In genomic region chr15:97765090-97765794, GRCm38 (mm10) we compare ENCODE assay signal across 8 mouse cellular contexts. TPM values are rescaled to one million over a fixed set of nuclear protein-coding genes. Genes with fewer than 3 reads are reported as not detected.
A peak's percentile ranks its signal among the peaks of the same experiment; 100 is the strongest.
DNase-seq lines count a peak whose midpoint lies in the region; ATAC-seq and TF ChIP-seq lines count a peak whose summit lies in the region.
"Had no signal": no experiment of that assay in that cellular context is flagged by ENCODE, and none has a peak within 500 bp of the region (broad histone marks: within the 10 kb centered on the region; RNA-seq: fewer than 3 reads in every experiment).

No protein-coding gene starts in this region.

- H3K27me3 ChIP-seq in embryonic facial prominence, embryonic 14.5 days (replicated peaks; ENCODE audit: control insufficient read depth, insufficient read depth, low read length) = peaks cover 16% of the 10 kb centered on the region
- peaks cover 32% of the 10 kb centered on the region for H3K27me3 ChIP-seq in intestine, postnatal 0 days (replicated peaks; ENCODE audit: control insufficient read depth, insufficient read depth, low read length)

- H3K9me3 ChIP-seq in embryonic facial prominence, embryonic 14.5 days (ENCODE audit: control insufficient read depth, low read length) = no peaks in the 10 kb centered on the region
- no peaks in the 10 kb centered on the region for H3K9me3 ChIP-seq in intestine, postnatal 0 days (ENCODE audit: control insufficient read depth)

- ATAC-seq in embryonic facial prominence, embryonic 14.5 days (ENCODE audit: low read depth) = no peak
- ATAC-seq in intestine, postnatal 0 days = no peak
- ATAC-seq in megakaryocyte progenitor cell, adult 5-6 weeks (replicated peaks; ENCODE audit: poor library complexity) = no peak

- H3K4me2 ChIP-seq in embryonic facial prominence, embryonic 14.5 days (ENCODE audit: low read depth, low read length) = peak overlapping the region; percentile 82
- peak overlapping the region; percentile 18; the same call in 1 of the 2 replicates for H3K4me2 ChIP-seq in intestine, postnatal 0 days (replicated peaks; ENCODE audit: low read depth)

- peak overlapping the region; percentile 100 for H3K27ac ChIP-seq in brown adipose tissue, adult 24 weeks (replicated peaks; ENCODE audit: low read depth, low read length)
- H3K27ac ChIP-seq in embryonic facial prominence, embryonic 14.5 days (replicated peaks; ENCODE audit: low read depth, low read length) = no peak overlapping the region
- H3K27ac ChIP-seq in intestine, postnatal 0 days (ENCODE audit: low read depth, low read length) = no peak overlapping the region

- H3K9ac ChIP-seq in embryonic facial prominence, embryonic 14.5 days (ENCODE audit: low read depth, low read length) = no peak overlapping the region
- H3K9ac ChIP-seq in intestine, postnatal 0 days (ENCODE audit: low read depth, low read length) = no peak overlapping the region

- 40% methylated on average over 13 of the region's 13 CpGs for WGBS in embryonic facial prominence, embryonic 14.5 days
- 52% methylated on average over 13 of the region's 13 CpGs for WGBS in intestine, postnatal 0 days

- H3K4me1 ChIP-seq in brown adipose tissue, adult 24 weeks (ENCODE audit: control insufficient read depth, insufficient read depth, insufficient read length, low read length) = peaks cover 2% of the 10 kb centered on the region; the same call in 1 of the 2 replicates
- peaks cover 23% of the 10 kb centered on the region for H3K4me1 ChIP-seq in embryonic facial prominence, embryonic 14.5 days (ENCODE audit: control insufficient read depth, insufficient read depth, low read length)
- no peaks in the 10 kb centered on the region; the same call in 1 of the 2 replicates for H3K4me1 ChIP-seq in intestine, postnatal 0 days (replicated peaks; ENCODE audit: control insufficient read depth, insufficient read depth, low read length)

- DNase-seq in embryonic facial prominence, embryonic 14.5 days (ENCODE audit: low spot score) = no peak
- peak; percentile 68 for DNase-seq in lung, postnatal 25 days (ENCODE audit: low spot score)
- DNase-seq in adrenal gland, postnatal 36 days = no peak
- no peak for DNase-seq in layer of hippocampus, postnatal 14 days (ENCODE audit: low spot score in 2 of 2)
- DNase-seq: adrenal gland, postnatal 10 days had no signal

- peak overlapping the region; percentile 93 for H3K4me3 ChIP-seq in brown adipose tissue, adult 24 weeks (ENCODE audit: insufficient read depth, low read depth, low read length)
- H3K4me3 ChIP-seq in embryonic facial prominence, embryonic 14.5 days (ENCODE audit: low read depth, low read length) = peak overlapping the region; percentile 1; the same call in 1 of the 2 replicates
- peak overlapping the region; percentile 12; the same call in 1 of the 2 replicates for H3K4me3 ChIP-seq in intestine, postnatal 0 days (ENCODE audit: low read depth, low read length)

- H3K36me3 ChIP-seq in embryonic facial prominence, embryonic 14.5 days (ENCODE audit: control insufficient read depth, insufficient read depth, low read length) = no peaks in the 10 kb centered on the region
- no peaks in the 10 kb centered on the region for H3K36me3 ChIP-seq in intestine, postnatal 0 days (ENCODE audit: control insufficient read depth, insufficient read depth)

- TF ChIP-seq CTCF in intestine, postnatal 0 days (IDR thresholded peaks at IDR 0.05; ENCODE audit: low read depth) = no peak

RNA-seq across cellular contexts. Expression of gene Rapgef3, which starts 2.5 kb away (rescaled TPM):
- 6.1 and 6.6 TPM in 2 replicates for polyA plus RNA-seq in brown adipose tissue, adult 24 weeks (2012; ENCODE audit: insufficient read depth, insufficient read length, missing spikeins)
- polyA plus RNA-seq in embryonic facial prominence, embryonic 14.5 days (2014; fragmentation: Nextera tagmentation; extraction: Ambion mirVana) = 8.0 and 8.3 TPM in 2 replicates
- polyA plus RNA-seq in intestine, postnatal 0 days (2015; fragmentation: Nextera tagmentation; extraction: Ambion mirVana) = 2.7 and 3.5 TPM in 2 replicates
- 4.0 and 4.5 TPM in 2 replicates for total RNA-seq in megakaryocyte progenitor cell, adult 5-6 weeks (2015)
- 11.7 and 12.0 TPM in 2 replicates for total RNA-seq in megakaryocyte progenitor cell, adult 5-6 weeks (2017)
- 10 to 100 TPM; 15.0 to 20.8 TPM for total RNA-seq in adrenal gland, postnatal 36 days (2021)
- 10 to 100 TPM; 39.3 to 40.1 TPM for total RNA-seq in layer of hippocampus, postnatal 14 days (2021)

RNA-seq across cellular contexts. Expression of gene Slc48a1, which starts 13.1 kb away (rescaled TPM):
- polyA plus RNA-seq in brown adipose tissue, adult 24 weeks (2012; ENCODE audit: insufficient read depth, insufficient read length, missing spikeins) = 70.5 and 79.9 TPM in 2 replicates
- polyA plus RNA-seq in embryonic facial prominence, embryonic 14.5 days (2014; fragmentation: Nextera tagmentation; extraction: Ambion mirVana) = 37.5 and 41.9 TPM in 2 replicates
- 23.1 and 24.3 TPM in 2 replicates for polyA plus RNA-seq in intestine, postnatal 0 days (2015; fragmentation: Nextera tagmentation; extraction: Ambion mirVana)
- total RNA-seq in megakaryocyte progenitor cell, adult 5-6 weeks (2015) = 83.0 and 94.4 TPM in 2 replicates
- 62.7 and 70.0 TPM in 2 replicates for total RNA-seq in megakaryocyte progenitor cell, adult 5-6 weeks (2017)
- total RNA-seq in adrenal gland, postnatal 36 days (2021) = 100 to 1,000 TPM; 107 to 130 TPM
- total RNA-seq in layer of hippocampus, postnatal 14 days (2021) = 100 to 1,000 TPM; 131 to 147 TPM

RNA-seq across cellular contexts. Expression of gene Endou, which starts 34.1 kb away (rescaled TPM):
- polyA plus RNA-seq in brown adipose tissue, adult 24 weeks (2012; ENCODE audit: insufficient read depth, insufficient read length, missing spikeins) = 0.63 and 2.0 TPM in 2 replicates
- polyA plus RNA-seq in embryonic facial prominence, embryonic 14.5 days (2014; fragmentation: Nextera tagmentation; extraction: Ambion mirVana) = 4.1 and 6.2 TPM in 2 replicates
- 0.40 and 0.42 TPM in 2 replicates for polyA plus RNA-seq in intestine, postnatal 0 days (2015; fragmentation: Nextera tagmentation; extraction: Ambion mirVana)
- total RNA-seq in megakaryocyte progenitor cell, adult 5-6 weeks (2015) = 0.46 and 0.86 TPM in 2 replicates
- 1.7 and 2.3 TPM in 2 replicates for total RNA-seq in megakaryocyte progenitor cell, adult 5-6 weeks (2017)
- total RNA-seq in adrenal gland, postnatal 36 days (2021) = under 1 TPM; 0.66 to 0.70 TPM
- total RNA-seq in layer of hippocampus, postnatal 14 days (2021) = 1 to 10 TPM in 1 of 2 experiments, under 1 TPM in 1; 0.81 to 1.7 TPM

RNA-seq across cellular contexts. Expression of gene Rpap3, which starts 59.6 kb away (rescaled TPM):
- polyA plus RNA-seq in brown adipose tissue, adult 24 weeks (2012; ENCODE audit: insufficient read depth, insufficient read length, missing spikeins) = 7.5 and 8.8 TPM in 2 replicates
- 25.4 and 29.6 TPM in 2 replicates for polyA plus RNA-seq in embryonic facial prominence, embryonic 14.5 days (2014; fragmentation: Nextera tagmentation; extraction: Ambion mirVana)
- polyA plus RNA-seq in intestine, postnatal 0 days (2015; fragmentation: Nextera tagmentation; extraction: Ambion mirVana) = 11.8 and 12.0 TPM in 2 replicates
- 20.7 and 21.9 TPM in 2 replicates for total RNA-seq in megakaryocyte progenitor cell, adult 5-6 weeks (2015)
- total RNA-seq in megakaryocyte progenitor cell, adult 5-6 weeks (2017) = 36.0 and 46.6 TPM in 2 replicates
- total RNA-seq in adrenal gland, postnatal 36 days (2021) = 10 to 100 TPM; 19.5 to 20.5 TPM
- 10 to 100 TPM; 25.3 to 26.4 TPM for total RNA-seq in layer of hippocampus, postnatal 14 days (2021)

Comparison
In these comparisons a context has a peak if more than half of its experiments do, and no peak if none do; other contexts are left out.
1. H3K4me3 ChIP-seq: peak in every context shown above with its lines; median percentile 93 in brown adipose tissue, adult 24 weeks; 12 in intestine, postnatal 0 days; 1 in embryonic facial prominence, embryonic 14.5 days.